Mouse (Mus musculus) thymus, adult 2 months (tissue): ENCODE data around the gene Rab40c. TPM values are rescaled to one million over a fixed set of nuclear protein-coding genes. Genes with fewer than 3 reads are reported as not detected.

ENCODE experiments used
- DNase-seq: peaks from one replicate; pipeline ENCODE4 v3.0.0; 2021
- H3K27ac ChIP-seq: fragments of 200-500 bp; 2 replicates; pipeline ENCODE4 v1.5.1; 2012; ENCODE audit warnings: low read length, control low read depth; ENCODE audit not compliant: control insufficient read depth, insufficient read depth
- H3K27me3 ChIP-seq: fragments of 200-500 bp; 2 replicates; pipeline ENCODE4 v1.6.1; 2012; ENCODE audit warnings: mild to moderate bottlenecking, low read length, moderate library complexity, mixed read lengths; ENCODE audit not compliant: control insufficient read depth, insufficient read depth
- H3K36me3 ChIP-seq: fragments of 200-500 bp; 2 replicates; pipeline ENCODE4 v1.6.1; 2012; ENCODE audit warnings: mild to moderate bottlenecking, low read length, moderate library complexity; ENCODE audit not compliant: control insufficient read depth, insufficient read depth
- H3K4me1 ChIP-seq: fragments of 200-500 bp; replicated peaks from 2 replicates; pipeline ENCODE4 v1.6.1; 2012; ENCODE audit warnings: low read length; ENCODE audit not compliant: control insufficient read depth, insufficient read depth
- H3K4me3 ChIP-seq: fragments of 200-500 bp; 2 replicates; pipeline ENCODE4 v1.5.1; 2012; ENCODE audit warnings: mild to moderate bottlenecking, low read length, control low read depth, moderate library complexity; ENCODE audit not compliant: control insufficient read depth, insufficient read depth
- CTCF ChIP-seq: fragments of 200-500 bp; IDR thresholded peaks from 2 replicates; pipeline ENCODE4 v1.5.1; 2012; ENCODE audit warnings: mild to moderate bottlenecking, control low read depth, low read length, moderate library complexity, borderline replicate concordance; ENCODE audit not compliant: control insufficient read depth, poor library complexity, insufficient read depth; ENCODE audit errors: extremely low read depth
- POLR2A ChIP-seq: fragments of 200-500 bp; IDR thresholded peaks from 2 replicates; pipeline ENCODE4 v1.6.1; 2012; ENCODE audit warnings: mild to moderate bottlenecking, low read length, control low read depth, moderate library complexity; ENCODE audit not compliant: control insufficient read depth, poor library complexity, insufficient read depth; ENCODE audit errors: extremely low read depth
- WGBS: fragments of 180-500 bp; shearing (Covaris S2); methylation state at CpG from one replicate; pipeline ENCODE4 v1.1.7; 2018; 5-methylcytosine and 5-hydroxymethylcytosine counted together
- polyA plus RNA-seq: library from polyadenylated mRNA; depleted of rRNA; stranded (reverse); fragments of >200 nt; gene quantifications from 2 replicates; pipeline ENCODE4 v1.2.3, GENCODE M21; 2012

The Rab40c gene
- polyA plus RNA-seq, 1 experiment = 57.6 TPM

DNA sequence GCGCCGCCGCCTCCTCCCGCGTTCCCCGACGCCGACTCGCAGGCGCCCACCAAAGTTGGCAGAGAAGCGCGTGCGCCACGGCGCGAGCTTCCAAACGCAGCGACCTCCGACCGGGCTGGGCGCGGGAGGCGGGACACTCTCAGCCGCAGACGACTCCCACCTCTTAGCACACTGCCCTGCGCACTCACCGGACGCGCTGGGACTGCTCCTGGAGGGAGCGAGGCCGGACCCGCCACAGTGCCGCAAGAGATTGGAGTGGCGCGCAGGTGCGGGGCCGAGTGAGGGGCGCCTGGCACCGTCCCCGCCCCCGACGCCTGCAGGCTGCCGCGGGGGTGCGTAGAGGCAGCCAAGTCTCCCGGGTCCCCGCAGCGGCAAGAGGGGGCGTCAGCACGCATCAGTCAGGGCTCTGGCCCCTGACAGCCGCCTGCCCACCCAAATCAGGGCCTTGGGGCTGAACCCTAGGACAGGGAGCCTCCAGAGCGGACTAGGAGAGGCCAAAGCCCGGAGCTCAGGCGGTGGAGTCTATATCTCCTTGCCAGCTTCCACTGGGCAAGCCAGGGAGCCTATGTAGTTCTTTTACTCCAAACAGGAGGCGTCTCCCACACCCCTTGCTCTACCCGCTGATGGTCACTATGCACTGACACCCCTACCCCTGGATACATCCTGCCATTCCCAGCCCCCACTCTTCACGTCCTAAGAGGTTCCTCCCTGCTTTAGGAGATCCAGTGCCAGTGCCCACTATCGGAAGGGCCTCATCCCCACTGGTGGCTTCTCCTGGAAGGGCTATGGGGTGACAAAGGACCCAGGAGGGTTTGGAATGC, 32.5 kb upstream of the Rab40c start, which contains the start of gene A930017K11Rik:
Gene A930017K11Rik (minus strand): TSS at position 763 of the 821 bp plus-strand sequence.
- Histone ChIP-seq H3K4me1 (no peaks in the 10 kb centered on the region), H3K36me3 (no peaks in the 10 kb centered on the region), H3K4me3 (no peak within 1 kb of the TSS), H3K27me3 (peaks cover 13% of the 10 kb centered on the region), H3K27ac (no peak within 1 kb of the TSS)
- TF ChIP-seq CTCF (no peak), POLR2A (no peak)
- no peak for DNase-seq
- WGBS = 6% methylated on average over 58 of the region's 58 CpGs

DNA sequence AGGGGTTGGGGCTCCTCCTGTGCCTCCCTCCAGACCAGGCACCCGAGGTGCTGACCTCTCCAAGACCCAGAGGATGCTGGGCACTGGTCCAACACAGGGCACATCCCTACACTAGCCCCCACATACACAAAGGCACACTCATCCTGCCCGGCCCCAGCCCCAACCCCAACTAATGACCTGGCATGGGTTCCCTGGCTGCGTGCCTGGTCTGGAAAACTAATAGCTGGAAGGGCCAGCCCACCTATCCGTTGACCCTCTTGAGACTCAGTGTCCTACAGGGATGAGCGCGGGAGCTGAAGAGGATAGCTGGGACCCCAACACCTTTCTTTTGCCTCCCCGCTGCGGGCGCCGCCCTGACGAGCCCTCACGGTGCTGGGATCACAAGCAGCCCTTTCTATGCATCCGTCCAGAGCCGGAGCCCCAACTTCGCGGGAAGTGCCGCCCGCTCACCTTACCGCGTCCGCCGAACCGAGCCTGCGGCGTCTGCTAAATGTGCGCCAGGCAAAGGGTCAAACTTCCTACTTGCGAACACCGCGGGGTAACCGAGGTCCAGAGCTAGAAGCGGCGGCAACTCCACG, 31.8 kb upstream of the Rab40c start:
- no peak for TF ChIP-seq CTCF
- no peak for TF ChIP-seq POLR2A
- Histone ChIP-seq H3K4me1 (no peaks in the 10 kb centered on the region), H3K36me3 (no peaks in the 10 kb centered on the region), H3K27ac (no peak overlapping the region), H3K4me3 (no peak overlapping the region), H3K27me3 (peaks cover 13% of the 10 kb centered on the region)
- no peak for DNase-seq
- WGBS = 3% methylated on average over 33 of the region's 33 CpGs

DNA sequence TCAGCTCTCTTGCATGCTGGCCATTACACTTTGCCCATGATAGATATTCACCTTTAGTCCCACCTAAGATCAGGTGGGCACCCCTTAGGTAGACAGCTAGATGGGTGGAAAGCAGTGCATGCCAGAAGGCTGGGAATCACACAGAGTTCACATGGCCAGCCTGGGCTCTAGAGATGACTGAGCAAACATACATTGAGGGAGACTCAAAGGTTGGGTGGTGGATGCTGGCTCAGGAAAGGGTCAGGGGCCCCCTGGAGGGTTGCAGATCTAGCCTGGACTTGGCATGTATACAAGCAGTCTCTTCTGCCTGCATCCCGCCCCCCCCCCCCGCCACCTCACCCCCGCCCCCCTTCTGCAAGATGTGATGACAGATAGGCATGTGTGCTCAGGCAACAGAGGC, 31.2 kb upstream of the Rab40c start:
- H3K4me3 ChIP-seq = no peak overlapping the region
- H3K27me3 ChIP-seq = peaks cover 13% of the 10 kb centered on the region
- 33% methylated on average over 3 of the region's 3 CpGs for WGBS
- no peak for DNase-seq
- H3K27ac ChIP-seq = no peak overlapping the region
- TF ChIP-seq CTCF (no peak), POLR2A (no peak)
- no peaks in the 10 kb centered on the region for H3K4me1 ChIP-seq
- no peaks in the 10 kb centered on the region for H3K36me3 ChIP-seq

DNA sequence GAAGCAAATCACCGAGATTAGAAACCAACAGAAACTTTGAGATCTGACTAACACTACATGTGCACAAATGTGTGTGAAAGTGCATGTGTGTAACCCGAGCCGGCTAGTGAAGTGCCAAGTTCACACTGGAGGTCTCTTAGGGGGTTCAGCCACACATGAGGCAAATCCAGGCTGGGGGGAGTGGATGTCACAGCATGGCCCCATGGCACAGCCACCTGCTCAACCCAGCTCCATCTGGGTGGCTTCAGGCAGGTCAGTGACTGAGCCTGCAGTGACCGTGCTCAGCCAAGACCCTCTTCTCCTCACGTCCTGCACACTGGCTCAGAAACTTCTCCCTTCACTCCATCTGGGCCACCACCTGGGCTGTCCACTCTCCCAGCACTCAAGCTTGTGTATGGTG, 30.5 kb upstream of the Rab40c start:
- H3K27me3 ChIP-seq = peaks cover 13% of the 10 kb centered on the region
- 87% methylated on average over 5 of the region's 5 CpGs for WGBS
- DNase-seq = no peak
- no peak overlapping the region for H3K27ac ChIP-seq
- H3K36me3 ChIP-seq = no peaks in the 10 kb centered on the region
- no peak for TF ChIP-seq POLR2A
- TF ChIP-seq CTCF = no peak
- no peaks in the 10 kb centered on the region for H3K4me1 ChIP-seq
- no peak overlapping the region for H3K4me3 ChIP-seq

DNA sequence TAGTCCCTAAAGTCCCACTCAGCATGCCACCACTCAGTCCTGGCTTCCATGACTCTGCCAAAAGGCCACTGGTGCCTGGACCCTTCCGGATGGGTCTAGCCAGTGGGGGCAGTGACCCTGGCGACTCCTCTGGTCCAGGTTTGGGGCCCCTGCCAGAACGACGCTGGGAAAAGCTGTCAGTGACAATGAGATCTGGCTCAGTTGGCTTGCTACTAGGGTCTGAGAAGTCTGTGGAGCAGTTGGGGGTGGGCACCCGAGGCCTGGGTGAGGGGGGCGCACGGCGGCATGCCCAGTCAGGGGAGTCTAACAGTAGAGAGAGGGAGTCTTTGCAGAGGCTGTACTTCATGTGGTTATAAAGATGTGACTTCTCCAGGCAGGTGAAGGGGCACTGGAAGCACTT, 28.5 kb upstream of the Rab40c start:
- TF ChIP-seq POLR2A = no peak
- no peak for TF ChIP-seq CTCF
- WGBS = 86% methylated on average over 8 of the region's 8 CpGs
- H3K4me3 ChIP-seq = no peak overlapping the region
- DNase-seq = no peak
- peaks cover 13% of the 10 kb centered on the region for H3K27me3 ChIP-seq
- no peaks in the 10 kb centered on the region for H3K36me3 ChIP-seq
- no peaks in the 10 kb centered on the region for H3K4me1 ChIP-seq
- H3K27ac ChIP-seq = no peak overlapping the region

DNA sequence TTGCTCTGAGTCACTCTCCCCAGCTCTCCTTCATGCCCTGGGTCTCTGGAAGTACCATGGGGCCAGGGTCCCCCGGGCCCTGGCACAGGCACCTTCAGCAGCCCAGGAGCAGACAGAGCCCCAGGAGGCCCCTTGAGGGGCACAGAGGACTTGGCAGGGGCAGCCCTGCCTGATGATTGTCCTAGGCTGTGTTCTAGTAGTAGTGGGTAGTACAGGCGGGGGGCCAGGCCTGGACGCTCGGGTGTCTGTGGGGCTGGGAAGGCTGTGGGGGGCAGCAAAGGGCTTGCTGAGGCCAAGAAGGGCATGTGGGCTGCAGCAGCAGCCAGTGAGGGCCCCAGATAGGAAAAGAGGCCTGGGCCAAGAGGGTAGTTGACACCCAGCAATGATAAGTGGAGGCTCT, 28.0 kb upstream of the Rab40c start:
- Histone ChIP-seq H3K27me3 (peaks cover 13% of the 10 kb centered on the region), H3K4me3 (no peak overlapping the region), H3K4me1 (no peaks in the 10 kb centered on the region), H3K36me3 (no peaks in the 10 kb centered on the region), H3K27ac (no peak overlapping the region)
- 90% methylated on average over 4 of the region's 4 CpGs for WGBS
- no peak for TF ChIP-seq POLR2A
- no peak for DNase-seq
